Mouse (Mus musculus) thymus, adult 2 months (tissue): ENCODE measurements around the gene Gripap1.

Source experiments
- CTCF ChIP-seq: fragments of 200-500 bp; IDR thresholded peaks from 2 replicates; pipeline ENCODE4 v1.5.1; 2012; ENCODE audit warnings: mild to moderate bottlenecking, control low read depth, low read length, moderate library complexity, borderline replicate concordance; ENCODE audit not compliant: control insufficient read depth, poor library complexity, insufficient read depth; ENCODE audit errors: extremely low read depth
- POLR2A ChIP-seq: fragments of 200-500 bp; IDR thresholded peaks from 2 replicates; pipeline ENCODE4 v1.6.1; 2012; ENCODE audit warnings: mild to moderate bottlenecking, low read length, control low read depth, moderate library complexity; ENCODE audit not compliant: control insufficient read depth, poor library complexity, insufficient read depth; ENCODE audit errors: extremely low read depth

- no peak for TF ChIP-seq CTCF
- no peak for TF ChIP-seq POLR2A
These were observed 32.6 kb downstream of the Gripap1 start, which contains the start of gene Kcnd1 for GRCm38 (mm10) chrX:7821865-7822779.
